Mouse (Mus musculus): Measurements from ENCODE around the gene Anapc11.

The Anapc11 gene

DNA sequence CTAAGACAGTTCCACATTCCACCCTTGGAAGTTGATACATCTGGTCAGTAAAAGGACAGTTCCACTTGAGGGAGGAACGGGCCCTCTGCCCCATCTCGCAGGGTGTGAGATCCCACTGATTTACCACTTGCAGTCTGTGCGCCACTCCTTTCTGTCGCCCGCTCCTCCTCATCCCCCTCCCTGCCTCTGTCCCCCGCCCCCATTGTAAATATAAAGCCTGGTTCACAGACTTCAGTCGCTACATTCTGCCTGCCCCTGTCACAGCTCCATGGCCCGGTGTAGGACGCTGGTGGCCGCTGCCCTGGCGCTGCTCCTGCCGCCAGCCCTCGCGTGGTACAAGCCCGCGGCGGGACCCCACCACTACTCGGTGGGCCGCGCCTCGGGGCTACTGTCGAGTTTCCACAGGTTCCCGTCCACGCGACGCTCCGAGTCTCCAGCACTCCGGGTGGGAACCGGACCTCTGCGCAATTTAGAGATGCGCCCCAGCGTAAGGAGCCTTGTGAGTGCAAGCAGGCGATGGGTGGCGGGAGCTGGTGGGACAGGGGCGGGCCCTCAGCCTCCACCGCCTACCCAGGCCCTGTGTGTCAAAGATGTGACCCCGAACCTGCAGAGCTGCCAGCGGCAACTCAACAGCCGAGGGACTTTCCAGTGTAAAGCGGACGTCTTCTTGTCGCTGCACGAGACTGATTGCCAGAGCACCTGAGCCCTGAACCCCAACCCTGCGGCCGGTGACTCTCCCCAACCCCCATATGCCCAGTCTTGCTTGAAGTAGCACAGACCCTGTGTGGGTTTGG is 10.2 kb downstream of the Anapc11 start, which contains the start of gene Npb:
TSS of gene Npb (plus strand) at position 237 of the 794 bp plus-strand sequence.
- peak; percentile 22 for DNase-seq

DNA sequence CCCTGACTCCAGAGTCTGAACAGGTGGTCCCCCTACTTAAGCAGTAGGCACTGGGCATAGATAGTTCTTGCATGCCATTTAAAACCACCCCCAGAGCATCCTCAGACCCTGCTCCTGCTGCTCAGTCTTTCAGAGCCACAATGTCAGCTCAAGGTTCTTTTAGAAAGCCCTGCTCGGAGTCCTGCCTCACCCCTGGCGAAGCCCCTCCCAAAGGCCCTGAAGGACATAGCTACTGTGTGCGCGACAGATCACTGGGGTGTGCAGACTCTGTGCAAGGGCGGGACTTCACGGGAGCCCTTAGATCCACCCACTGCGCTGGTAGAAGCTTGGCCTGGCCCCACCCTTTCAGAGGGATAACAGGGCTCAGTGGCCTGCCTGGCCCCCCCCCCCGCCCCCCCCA is 11.0 kb downstream of the Anapc11 start:
- peak; percentile 21 for DNase-seq

DNA sequence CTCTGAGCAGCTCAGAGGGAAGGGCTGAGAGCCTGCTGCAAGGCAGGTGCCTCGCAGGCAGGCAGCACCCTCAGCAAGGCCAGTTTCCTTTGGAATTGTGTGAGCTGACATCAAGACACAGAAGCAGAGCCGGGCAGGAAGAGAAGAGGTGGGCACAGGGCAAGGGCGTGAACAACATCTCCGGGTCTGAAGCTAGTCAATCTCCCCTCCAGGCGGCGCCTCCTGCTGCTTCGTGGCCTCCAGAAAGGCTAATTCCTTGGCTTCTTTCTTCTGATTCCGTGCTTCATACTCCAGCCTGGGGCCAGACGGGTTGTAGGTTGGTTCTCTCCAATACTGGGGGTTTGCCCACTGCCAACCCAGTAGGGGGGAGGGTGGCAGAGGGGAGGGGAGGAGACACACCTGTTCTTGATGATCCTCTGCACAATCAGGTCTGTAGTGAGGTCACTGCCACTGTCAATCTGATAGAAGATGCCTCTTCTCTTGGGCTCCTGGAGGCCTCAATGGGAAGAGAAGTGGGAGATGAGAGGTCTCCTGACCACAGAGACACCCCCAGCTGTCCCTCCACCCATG is 12.3 kb downstream of the Anapc11 start:
- DNase-seq, result no peak

DNA sequence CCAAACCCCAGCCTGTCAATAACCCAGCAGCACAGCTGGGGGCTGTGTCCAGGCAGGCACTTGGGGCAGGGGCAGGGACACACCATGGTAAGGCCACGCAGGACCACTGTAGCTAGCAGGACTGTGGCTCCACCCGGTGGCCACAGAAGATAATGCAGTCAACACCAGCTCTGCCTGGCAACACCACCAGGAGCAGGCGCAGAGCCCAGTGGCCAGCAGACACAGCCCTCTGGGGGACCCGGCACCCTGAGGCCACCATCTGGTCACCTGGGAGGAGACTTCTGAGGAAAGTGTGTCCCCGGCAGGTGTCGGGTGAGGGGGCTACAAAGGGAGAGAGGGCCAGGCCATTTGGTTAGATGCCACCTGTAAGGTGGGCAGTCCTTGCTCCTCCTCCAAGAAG is 14.5 kb downstream of the Anapc11 start:
- DNase-seq, result peak; percentile 62

DNA sequence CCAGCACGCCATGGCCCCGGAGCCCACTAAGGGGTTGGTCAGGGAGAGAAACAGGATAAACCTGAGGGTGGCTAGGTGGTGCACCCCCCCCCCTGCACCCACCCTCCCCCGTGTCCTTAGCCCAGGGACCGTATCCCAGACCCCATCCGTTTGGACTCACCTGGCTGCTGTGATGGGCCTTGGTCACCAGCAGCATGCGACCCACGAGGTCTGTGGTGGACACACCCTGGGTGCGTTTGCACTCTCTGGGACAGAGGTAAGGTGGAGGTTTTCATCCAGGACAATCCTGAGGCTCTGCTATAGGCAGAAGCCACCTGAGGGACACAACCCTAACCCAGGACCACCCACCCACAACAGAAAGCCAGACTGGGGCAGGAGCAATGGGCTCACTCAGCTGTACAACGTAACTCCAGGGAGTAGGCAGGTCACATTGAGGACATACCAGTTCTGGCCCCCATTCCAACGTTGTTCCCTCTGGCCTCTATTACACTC is 15.3 kb downstream of the Anapc11 start:
- no peak for DNase-seq

DNA sequence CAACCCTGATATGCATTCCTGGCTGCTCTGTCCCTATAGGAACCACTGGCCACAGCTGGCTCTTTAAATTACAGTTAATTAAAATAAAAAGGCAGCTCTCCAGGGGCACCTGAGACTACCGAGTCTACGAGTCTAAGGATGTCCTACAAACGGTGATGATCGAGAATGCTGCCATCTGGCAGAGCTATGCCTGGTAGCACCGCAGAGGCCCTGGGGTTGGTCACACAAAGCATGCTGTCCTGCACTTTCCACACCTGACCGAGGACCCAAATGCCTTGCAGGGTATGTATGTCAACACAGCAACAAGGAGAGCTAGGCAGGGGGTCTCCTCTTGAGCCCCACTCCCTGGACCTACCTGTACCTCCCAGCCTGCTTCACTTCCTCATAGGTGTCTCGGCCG is 15.8 kb downstream of the Anapc11 start:
- no peak for DNase-seq

DNA sequence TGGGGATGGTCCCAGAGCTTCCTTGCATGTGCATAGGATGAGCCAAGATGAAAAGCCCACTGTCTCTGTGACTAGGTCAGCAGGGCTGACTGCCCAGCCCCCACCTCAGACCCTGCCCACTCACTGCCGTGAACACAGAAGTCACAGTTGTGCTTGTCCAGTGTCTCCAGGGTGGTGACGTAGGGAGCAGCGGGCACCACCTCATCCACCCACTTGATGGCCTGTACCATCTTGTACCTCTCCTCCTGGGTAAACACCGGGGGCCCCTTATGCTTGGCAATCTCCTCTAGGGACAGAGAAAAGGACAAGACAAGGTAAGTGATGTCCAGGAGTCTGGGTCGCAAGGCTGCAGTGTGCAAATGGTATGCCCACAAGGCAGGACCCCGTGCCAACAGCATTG is 16.9 kb downstream of the Anapc11 start:
- no peak for DNase-seq

DNA sequence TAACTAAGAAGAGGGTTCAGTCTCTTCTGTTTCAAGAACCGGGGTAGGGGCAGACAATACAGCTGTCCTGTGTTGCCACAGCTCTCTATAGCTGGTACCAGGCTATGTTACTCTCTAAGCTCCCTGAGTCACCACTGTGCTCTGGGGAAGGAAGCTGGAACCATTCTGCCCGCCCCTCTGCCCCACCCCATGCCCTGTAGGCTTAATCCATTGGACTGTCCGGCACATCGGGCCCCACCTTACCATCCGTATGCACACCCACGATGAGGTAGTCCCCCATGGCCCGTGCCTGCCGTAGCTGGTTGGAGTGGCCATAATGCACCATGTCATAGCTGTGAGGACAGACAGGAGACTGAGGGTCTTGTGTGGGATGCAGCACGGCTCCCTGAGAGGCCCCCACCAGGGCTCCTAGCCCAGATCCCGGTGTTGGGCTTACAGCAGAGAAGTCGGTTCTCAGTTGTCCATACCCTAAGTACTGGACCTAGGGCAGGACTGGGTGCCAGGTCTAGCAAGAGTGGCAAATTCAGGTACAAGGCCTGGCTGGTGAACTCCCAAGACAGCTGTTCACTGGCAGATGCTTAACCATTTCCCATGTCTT is 17.5 kb downstream of the Anapc11 start:
- no peak for DNase-seq

DNA sequence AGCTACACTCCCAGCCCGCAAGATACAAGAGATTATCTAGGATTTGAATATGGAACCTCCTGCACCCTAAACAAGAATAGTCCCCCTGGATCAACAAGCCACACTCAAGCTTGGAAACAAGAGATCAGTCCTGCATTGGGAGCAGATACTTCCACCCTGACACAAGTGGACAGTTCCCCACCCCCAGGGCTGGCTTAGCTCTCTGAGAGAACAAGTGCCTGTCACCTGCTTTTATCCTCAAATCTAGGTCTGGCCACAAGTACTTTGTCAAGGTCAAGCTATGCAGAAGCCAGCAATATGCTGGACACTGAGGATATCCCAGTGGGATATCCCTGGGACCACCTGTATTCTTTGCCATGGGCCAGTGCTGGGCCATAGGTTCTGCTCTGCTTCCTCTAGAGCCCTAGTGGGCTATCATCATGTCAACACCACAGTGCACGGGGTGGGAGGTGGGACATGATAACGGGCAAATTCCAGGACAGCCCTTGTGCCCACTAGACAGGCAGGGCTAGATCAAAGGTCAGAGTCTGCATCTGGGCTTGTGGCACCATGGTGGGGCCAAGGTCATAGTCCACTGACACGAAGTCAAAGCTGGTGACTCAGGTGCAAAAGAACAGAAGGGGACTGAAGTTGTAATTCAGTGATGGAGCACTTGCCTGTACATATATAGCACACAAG is 18.5 kb downstream of the Anapc11 start:
- no peak for DNase-seq

DNA sequence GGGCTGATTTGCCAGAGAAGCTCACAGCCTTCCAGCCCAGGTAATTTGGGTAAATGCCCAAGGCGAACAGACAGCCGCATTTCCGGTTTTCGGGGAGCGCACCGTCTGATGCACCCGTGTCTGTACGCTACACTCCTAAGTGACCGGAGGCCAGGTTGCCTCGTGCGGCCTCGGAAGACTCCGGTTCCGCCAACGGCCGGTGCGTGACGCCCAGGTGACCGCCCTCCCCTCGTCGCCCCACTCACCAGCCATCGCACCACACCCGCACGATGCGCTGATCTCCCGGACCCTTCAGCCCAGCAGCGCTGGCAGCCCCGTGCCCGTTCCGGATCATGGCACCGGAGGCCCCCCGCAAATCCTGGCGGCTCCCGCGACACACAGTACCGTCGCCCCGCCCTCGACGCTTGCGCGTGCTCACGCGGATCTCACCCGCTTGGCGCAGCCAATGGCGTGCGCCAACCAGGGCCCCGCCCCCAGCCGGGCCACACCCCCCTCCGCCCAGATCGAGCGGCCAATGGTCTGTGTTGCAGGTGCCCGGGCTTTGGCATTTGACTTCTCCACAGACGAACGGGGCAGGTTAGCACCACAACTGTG is 19.4 kb downstream of the Anapc11 start, which contains the start of gene Pcyt2:
TSS of gene Pcyt2 (minus strand) at position 418 of the 594 bp plus-strand sequence.
- peak; percentile 97 for DNase-seq

DNA sequence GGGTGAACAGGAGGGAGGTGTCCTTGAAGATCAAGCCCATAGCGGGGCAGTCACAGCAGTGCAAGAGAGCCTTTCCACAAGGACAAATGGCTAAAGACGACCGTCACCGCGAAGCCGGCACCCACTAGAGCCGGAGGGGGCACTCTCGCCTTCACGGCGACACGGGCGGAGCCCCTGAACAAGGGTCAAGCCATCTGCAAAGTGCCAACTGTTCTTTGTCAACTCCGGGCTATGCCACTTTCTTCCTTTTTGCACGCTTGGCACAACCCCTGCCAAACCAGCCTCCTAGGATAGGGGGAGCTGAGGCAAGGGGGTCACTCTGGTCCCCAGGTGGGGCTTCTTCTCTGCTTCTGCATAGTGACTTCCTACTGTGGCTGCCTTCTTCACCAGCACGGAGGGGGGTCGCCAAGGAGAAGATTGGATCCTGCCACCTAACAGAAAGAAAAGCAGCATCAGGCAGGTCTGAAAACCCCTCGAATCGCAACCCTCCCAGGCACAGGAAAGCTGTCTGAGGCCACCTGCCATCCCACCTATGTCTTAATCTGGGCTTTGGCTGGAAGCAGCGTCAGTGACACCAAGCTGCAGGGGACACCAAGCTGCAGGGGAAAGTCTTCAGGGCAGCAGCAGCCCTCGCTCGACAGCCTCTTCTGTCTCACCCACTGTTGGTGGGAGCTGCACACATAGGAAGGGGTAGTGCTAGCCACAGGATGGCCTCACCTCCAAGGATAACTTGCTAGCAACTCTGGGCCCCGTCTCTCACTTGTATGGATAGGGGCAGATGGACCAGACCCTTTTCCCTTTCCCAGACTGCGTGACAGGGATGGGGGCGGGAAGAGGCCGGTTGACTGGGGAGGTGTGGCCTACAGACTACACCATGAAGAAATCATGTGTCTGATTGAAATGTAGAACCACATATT is 20.7 kb downstream of the Anapc11 start:
- DNase-seq, result no peak

DNA sequence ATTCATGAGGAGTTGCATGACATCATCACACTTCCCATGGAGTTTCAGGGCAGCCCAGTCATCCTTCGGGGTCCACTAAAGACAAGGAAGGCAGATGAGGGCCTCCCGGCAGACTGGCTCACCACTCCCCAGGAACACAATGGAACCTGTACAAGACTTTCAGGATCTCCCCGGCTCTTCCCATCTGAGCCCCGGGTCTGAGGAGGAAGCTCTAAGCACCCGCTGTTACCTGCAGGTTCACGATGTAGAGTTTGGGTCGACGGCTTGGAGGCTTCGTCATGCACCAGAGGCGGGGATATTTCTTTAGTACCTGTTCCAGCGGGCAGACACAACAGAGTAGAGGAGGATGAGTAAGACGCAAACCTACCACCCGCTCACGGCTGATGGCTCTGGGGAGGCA is 22.0 kb downstream of the Anapc11 start:
- DNase-seq, result no peak

DNA sequence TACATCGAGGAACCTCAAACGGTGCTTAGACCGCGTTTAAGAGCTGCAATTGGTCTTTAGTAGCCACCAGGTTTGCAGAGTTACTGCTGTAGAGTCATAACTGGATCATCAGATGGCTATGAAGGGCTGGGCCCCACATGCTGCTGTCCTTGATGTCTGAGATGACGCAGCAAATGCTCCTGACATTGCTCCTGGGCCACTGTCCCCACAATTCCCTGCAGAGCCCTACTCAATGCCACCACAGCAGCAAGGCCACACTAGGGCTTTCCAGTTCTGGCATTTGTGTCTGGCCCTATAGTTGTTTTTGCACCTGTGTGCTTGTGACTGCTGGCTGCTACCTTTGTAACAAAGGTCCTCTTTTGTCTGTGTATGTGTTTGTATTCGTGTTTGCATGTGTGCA is 24.6 kb downstream of the Anapc11 start:
- DNase-seq, result no peak

DNA sequence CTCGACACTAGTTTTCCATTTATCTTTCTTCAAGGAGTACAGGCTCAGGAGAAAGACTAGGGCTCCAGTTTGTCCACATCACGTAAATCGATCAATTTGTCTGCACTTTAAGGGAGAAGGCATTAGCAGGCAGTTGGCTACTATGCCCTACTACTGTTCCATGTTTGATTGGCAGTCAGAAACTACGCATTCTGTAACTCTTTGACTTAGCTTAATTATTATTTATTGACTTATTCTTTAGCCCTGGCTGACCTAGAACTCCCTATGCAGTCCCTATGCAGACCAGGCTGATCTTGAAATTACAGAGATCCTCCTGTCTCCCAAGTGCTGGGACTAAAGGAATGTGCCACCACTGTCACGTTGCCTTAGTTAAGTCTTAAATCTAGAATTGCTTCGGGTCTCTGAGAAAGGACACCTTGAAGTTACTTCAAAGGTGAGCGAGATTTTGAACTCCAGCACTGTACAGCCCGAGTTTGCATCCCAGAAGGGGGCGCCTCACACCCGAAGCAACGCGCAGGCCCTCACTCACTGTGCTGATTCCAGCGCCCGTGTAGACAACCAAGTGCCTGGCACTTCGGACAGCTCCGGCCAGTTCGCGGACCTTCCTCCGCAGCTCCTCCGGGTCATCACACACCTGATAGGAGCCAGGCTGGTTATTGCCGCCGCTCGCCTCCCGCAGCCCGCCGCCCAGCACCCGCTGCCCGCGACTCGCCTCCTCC is 25.9 kb downstream of the Anapc11 start:
- peak; percentile 78 for DNase-seq

DNA sequence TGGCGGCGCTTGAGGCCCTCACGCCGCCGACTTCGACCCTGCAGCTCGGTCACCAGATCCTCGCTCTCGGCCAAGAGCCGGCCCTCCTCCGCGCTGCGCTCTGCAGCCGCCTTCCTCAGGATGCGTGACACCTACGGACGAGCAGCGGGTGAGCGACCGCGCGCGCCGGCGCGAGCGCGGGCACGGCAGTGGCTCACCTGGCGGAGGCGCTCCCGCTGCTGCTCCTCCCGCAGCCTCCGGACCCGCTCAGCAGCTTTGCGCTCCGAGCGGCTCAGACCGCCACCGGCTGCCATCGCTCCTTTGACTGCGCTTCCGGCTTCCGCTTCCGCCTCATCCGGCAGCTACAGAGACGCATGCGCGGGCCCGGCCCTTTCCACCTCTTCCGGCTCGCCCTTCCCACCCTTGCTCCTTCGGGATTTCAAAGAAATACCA is 26.5 kb downstream of the Anapc11 start:
- DNase-seq, result peak; percentile 93

DNA sequence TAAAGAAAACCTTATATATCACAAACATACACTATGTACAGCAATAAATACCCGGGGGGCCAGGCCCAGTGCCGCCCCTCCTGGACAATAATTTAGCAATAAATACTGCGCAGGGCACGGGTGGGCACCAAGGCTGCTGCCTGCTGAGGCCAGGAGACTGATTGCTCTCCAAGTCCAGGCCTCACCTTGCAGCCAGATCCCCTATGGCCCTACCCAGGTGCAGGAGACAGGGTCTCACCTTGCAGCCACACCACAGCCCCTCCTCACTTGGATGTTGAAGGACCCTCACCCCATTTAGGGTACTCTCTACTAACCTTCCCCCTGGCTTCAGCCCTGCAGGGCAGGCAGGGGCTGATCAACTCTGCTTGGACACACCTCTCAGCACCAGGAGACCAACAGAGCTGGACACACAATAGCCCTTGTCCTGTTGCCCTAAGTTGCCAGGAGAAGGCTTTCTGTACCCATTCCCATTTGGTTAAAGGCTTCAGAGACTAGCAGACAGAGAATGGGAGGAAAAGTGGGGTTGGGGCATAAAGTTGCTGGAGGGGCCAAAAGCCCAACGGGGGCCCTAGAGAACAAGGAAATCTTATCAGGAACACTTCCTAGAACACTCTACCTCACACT is 27.0 kb downstream of the Anapc11 start, which contains the start of gene Sirt7:
TSS of gene Sirt7 (minus strand) at position 89 of the 624 bp plus-strand sequence.
- no peak for DNase-seq

DNA sequence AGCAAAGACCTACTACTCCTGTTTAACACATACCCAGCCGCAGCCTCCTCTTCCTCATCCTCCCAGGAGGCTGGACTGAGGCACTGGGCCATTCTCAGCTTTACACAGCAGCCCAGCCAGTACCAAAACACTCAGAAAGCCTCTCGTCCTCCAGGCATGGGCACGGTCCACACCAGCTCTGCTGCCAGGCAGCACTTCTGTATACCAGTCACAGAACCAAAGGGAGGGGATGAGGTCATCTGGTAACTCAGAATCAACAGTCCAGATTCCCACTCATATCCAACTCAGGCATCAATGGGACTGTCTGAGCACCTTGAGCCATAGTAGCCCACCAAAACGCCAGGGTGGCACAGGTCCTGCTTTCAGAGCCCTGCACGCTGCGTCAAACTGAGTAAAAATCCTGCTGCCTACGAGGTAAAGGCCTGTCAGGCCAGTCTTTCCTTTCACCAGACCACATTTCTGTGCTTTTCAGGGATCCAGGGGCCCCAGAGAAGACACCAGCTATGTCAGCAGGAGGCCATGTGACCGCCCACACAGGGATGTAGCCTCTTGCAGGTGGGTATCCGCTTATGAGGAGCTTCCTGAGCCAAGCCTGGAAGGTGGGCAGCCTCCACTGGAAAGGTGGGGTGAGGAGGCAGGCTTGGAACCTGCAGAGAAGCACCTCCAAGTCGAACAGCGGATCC is 28.7 kb downstream of the Anapc11 start:
- no peak for DNase-seq

DNA sequence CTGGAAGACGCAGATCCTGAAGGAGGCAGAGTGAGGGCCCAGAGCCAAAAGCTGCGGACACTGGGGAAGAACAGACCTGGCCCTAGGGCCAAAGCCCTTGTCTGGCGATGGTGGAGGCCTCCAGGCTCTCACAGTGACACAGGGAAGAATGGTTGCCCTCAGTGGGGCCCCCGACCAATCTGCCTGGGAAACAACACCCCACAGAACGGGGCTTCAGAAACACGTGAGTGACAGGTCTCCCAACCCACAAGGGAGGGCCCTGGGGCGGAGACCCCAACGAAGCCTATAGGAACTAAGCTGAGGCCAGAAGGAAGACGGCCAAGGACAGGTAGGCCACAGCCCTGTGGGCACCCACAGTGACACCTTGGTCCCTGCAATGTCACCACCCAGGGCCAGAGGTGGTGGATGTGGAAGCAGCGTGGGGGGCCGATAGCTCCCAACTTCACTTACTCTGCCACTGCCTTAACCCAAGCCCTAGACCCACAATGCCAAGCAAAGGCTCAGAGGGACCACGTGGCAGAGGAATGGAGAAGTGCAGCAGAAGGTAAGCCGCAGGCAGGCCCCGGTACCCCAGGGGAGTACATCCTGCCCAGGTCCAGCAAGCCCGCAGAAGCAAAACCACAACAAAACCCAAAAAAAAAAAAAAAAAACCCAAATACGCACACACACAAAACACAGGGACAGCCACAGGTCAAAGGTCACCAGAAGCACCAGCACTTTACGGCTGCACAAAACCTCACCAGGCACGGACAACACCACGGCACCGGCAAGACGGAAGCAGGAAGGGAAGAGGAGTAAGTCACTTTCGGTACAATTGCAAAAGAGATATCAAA is 29.5 kb downstream of the Anapc11 start:
- no peak for DNase-seq

Data from embryo, embryonic 11 days (tissue).